Mouse (Mus musculus): ENCODE data around the gene Rbfox2.

DNA sequence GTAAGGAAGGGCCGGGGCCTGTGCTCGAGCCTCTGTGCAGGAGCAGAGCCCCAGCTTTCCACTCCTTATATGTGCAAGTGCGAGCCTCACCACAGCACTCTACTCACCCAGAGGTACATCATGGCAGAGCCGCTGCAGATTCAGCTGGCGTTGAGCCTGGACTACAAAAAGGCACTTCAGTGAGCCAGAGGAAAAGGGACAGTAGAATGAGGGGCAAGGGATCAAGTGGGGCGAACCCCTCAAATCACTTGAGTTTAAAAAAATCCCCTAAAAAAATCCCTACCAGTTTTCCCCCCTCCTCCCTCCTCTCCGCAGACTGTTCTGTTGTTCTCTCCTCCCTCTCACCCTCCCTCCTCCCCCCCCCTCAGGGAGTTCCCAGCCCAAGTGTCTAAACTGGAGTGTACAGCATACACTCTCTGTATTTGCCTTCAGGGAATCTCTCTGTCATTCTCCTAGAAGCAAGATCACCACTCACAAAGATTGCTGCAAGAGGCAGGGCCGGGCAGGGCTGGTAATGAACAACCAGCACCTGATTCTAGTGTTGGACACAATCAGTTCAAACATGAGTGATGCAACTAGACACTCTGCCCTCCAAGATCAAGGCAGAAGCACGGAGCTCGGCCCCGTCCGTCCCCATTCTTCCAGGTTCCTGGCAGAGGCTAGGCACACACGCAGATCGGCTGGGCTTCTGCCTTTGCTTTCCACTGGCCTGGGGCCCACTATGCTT, 103.4 kb downstream of the Rbfox2 start:
- TF ChIP-seq CTCF (IDR thresholded peaks at IDR 0.05; ENCODE audit: low read depth) (no peak), EP300 (optimal IDR thresholded peaks at IDR 0.05) (no peak)
